Mouse (Mus musculus): ENCODE measurements around the gene Dnm3.
A peak's percentile ranks its signal among the peaks of the same experiment; 100 is the strongest.
"Not testable (repeated sequence)": the region's sequence is repeated elsewhere in the genome, so short reads cannot be mapped to it uniquely, and the experiment has no call there.

Gene Dnm3

GRCm38 (mm10) chr1:162428904-162429303 is 48.9 kb downstream of the Dnm3 start:
- DNase-seq (ENCODE audit: low spot score) = no peak

GRCm38 (mm10) chr1:162425930-162426478 is 51.8 kb downstream of the Dnm3 start:
- DNase-seq (ENCODE audit: low spot score) = no peak

DNA sequence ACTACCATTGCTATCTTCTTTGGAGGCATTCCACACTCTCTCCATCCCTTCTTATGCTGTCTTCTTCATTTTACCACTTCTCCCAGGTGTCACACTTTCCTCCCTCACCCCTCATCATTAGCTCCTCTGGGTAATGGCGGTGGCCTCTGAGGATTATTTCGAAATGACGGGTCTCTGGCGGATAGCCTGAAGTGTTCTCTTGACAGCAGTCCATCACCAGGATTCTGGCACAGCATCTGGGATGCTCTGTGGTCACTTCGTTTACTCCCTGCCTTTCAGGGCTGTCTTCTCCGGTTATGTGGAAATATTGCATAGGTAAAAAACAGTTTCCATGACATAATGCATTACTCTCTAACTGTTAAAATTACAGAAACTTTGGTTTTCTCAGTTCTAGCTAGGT is 55.0 kb downstream of the Dnm3 start:
- no peak for DNase-seq (ENCODE audit: low spot score)

- no peak for DNase-seq (ENCODE audit: low spot score)
Measured at GRCm38 (mm10) chr1:162413791-162414190, 64.0 kb downstream of the Dnm3 start.

GRCm38 (mm10) chr1:162412787-162413429 is 64.9 kb downstream of the Dnm3 start:
- no peak for DNase-seq (ENCODE audit: low spot score)

DNA sequence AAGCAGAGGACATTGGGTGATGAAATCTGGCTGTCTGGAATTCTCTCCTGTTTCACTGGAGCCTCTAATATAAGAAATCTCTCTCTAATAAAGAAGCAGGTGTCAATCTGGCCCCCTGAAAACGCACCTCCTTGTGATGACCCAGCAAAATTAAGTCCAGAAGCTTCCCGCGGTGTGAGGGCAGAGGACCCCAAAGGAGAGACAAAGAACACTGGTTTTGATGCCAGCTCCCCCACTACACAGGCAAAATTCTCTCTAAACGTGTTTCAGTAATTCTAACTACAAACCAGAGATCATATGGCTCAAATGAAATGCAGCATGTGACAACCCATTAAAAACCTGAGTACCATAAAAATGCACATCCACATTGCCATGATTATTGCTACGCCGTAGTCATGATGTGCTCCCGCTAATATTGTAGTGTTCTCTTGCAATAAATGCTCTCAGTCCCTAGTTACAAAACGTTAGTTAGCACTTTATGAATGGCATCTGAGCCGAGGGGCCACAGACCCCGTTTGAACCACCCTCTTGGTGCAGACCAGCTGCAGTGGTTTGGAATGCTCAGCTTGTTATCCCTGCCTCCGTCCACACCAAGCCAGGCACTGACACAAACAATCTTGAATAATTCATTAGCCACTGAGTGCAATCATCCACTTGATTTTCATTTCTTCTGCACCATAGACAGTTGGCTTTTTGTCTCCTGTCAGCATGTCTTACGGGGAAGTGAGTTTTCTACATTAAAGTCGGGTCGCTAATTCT is 67.4 kb downstream of the Dnm3 start:
- DNase-seq (ENCODE audit: low spot score) = peak; percentile 14

GRCm38 (mm10) chr1:162394549-162394948 is 83.3 kb downstream of the Dnm3 start:
- no peak for DNase-seq (ENCODE audit: low spot score)

DNA sequence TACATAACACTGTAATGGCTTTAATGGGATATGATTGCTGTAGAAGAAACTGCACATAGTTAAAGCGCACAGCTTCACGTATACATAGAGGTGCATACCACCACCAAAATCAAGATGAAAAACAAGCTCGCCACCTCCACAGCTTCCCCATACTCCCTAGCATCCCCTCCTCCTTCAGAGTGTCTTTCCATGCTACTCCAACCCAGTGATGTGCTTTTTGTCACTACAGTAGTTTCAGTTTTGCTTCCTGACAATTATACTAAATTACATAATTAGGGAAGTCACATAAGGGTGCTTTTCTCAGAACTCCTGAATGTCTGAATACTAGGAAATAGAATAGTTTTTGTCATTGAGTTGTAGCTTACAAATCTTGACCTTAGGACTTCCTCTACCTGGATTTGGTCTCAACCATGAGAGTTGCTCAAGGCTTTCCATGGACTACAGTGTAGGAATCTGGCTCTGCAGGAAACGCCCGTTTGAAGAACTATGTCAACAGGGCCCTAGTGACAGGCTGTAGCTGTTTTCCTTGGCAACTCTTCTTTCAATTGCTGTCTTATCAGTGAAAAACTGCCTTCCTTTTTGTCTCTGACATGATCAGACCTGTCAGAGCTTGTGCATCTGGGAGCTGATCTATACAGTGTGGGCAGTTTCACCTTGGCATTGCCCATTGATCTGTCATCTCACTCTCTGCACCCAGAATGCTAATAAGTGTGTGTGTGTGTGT is 89.2 kb downstream of the Dnm3 start:
- DNase-seq (ENCODE audit: low spot score) = no peak

- DNase-seq (ENCODE audit: low spot score) = not testable (repeated sequence)
Measured at GRCm38 (mm10) chr1:162373068-162373467, 104.8 kb downstream of the Dnm3 start.

DNA sequence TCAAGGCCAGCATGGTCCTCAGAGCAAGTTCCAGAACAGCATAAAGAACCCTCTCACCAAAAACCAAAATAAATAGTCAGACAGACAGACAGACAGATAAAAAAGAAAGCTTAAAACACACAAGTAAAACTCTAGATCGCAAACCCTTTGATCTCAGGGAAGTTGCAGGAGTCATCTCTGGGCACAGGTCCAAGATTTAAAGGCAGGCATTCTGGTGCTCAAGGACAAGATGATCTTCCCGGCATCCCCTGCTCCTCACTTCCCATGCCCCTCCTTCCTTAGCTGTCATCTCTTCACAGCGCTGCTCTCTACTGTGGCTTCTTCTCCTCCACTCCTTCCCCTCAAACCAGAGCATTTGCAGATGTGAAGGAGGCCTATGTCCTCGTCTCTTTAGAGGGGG is 108.1 kb downstream of the Dnm3 start:
- no peak for DNase-seq (ENCODE audit: low spot score)

GRCm38 (mm10) chr1:162361978-162362377 is 115.9 kb downstream of the Dnm3 start:
- no peak for DNase-seq (ENCODE audit: low spot score)

GRCm38 (mm10) chr1:162359270-162359669 is 118.6 kb downstream of the Dnm3 start:
- DNase-seq (ENCODE audit: low spot score) = peak; percentile 67

DNA sequence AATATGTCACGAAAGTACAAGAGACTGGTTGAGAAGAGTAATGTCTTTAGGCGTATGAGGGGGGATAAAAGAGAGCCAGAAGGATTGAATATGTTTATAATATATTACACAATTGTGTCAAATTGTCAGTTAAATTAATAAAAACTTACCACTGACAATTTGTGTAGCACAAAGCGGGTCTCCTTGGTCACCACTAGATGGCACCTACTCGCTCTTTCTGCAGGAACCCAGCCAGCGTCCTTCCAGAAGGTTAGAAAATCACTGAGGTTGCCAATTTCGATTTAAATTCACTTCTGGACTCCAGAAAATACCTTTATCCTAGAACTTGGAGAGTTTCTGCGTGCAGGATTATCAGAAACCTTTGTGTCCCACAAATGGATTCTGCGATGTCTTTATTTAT is 119.8 kb downstream of the Dnm3 start:
- no peak for DNase-seq (ENCODE audit: low spot score)

GRCm38 (mm10) chr1:162356481-162356880 is 121.4 kb downstream of the Dnm3 start:
- no peak for DNase-seq (ENCODE audit: low spot score)

DNA sequence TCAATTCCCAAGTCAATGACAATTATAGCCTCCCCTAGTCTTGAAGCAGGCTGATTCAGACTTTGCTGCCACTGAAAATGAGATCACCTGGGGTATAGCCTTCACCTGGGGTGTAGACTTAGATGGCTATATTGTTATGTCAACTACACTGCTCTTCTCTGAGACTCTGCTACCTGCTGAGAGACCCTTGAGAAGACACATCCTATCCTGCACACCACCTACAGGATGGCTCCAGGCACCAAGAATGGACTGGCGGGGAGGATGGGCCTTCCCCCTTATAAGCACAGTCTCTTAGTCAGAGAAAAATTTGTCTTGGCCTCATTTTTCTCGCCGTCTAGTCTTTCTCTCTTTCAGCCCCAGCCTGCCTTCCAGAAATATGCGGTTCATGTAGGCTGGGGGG is 123.1 kb downstream of the Dnm3 start:
- DNase-seq (ENCODE audit: low spot score) = no peak

DNA sequence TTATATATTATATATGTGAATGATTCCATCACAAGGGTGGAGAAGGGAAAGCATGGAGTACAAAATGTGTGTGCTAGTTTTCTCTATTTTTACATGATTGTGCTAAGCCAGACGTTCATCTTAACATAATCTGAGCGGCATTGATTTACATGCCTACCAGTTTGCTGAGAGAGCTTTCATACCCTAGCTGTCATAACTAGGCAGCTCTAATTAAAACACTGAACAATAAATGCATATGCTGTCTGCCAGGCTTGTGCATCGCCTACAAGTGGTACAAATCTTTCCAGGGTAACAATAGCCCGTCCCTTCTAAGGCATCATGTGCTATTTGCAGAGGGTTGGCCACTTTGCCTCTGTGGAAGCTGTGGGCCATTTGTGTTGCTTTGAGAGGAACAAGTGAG is 124.0 kb downstream of the Dnm3 start:
- no peak for DNase-seq (ENCODE audit: low spot score)

DNA sequence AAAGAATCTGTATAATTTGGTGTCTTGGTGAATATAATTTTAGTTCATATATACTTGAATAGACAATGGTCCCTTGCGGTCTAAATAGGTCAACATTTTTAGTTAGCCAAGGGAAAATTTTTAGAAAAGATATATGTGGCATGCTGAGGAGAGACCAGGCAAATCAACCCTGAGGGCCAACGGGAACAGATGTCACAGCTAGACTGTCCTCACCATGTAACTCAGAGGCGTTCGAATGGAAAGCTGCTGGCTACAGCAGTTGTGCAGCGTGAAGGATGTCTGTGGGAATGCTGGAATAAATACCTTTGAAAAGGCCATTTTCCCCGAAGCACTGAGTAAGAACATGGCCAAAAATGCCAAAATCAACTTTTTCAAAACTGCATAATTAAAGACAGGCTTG is 128.5 kb downstream of the Dnm3 start:
- DNase-seq (ENCODE audit: low spot score) = no peak

- DNase-seq (ENCODE audit: low spot score) = no peak
Measured at GRCm38 (mm10) chr1:162346456-162347011, 131.3 kb downstream of the Dnm3 start.

- DNase-seq (ENCODE audit: low spot score) = no peak
Measured at GRCm38 (mm10) chr1:162337170-162337569, 140.7 kb downstream of the Dnm3 start.

- no peak for DNase-seq (ENCODE audit: low spot score)
Measured at GRCm38 (mm10) chr1:162336640-162337039, 141.2 kb downstream of the Dnm3 start.

DNA sequence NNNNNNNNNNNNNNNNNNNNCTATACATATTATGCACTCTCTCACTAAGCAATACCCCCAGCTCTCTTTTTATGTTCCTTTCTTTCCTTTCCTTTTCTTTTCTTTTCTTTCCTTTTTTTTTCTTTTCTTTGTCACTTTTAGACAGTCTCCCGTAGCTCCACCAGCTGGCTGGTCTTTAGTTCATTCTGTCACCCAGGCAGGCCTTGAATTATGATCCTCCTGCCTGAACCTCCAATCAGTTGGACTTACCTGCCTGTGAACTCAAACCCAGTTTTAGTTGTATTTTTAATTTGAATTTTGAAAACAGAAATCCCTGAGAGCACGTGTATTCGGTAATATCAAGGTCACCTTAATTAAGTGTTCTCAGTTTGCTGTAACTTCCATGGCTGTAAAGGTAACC is 141.6 kb downstream of the Dnm3 start:
- DNase-seq (ENCODE audit: low spot score) = no peak

DNA sequence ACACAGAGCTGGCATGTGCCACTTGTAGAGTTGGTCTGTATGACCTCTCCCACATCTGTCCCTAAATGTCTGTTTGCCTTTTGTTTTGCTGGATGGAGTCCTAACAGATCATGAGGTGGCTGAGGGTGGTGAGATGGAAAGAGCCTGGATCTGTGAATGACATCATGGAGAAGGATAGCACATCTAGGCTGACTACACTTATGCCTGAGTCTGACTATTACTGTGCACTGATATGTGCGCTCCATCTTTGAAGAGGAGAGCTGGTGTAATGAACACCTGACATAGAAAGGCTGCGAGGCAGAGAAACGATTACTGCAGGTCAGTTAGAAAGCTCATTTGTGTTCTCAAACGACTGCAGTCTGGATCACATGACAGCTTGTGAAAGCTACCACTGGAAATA is 149.2 kb downstream of the Dnm3 start:
- DNase-seq (ENCODE audit: low spot score) = no peak

DNA sequence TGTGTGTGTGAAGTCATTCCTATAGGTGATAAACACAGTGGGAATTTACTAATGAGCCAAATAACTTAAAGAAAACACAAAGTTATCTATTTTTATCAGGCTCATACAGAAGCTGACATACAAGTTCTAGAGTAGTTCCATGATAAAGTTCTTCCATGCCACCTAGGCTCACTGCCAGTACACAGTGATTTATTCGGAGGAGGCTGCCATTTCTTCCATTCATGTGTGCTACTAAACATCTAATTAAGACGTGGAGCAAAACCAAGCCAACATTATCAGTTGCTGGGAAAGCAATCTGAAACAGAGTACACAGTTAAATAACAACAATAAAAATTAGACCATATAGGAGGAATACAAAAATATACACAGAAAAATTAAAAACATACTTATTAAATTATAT is 150.2 kb downstream of the Dnm3 start:
- DNase-seq (ENCODE audit: low spot score) = no peak

Measured in left cerebral cortex, adult 11 months (tissue).